Mouse (Mus musculus) bone marrow macrophage, adult 2 months (primary cell): ENCODE data around the gene Gm10377. TPM values are rescaled to one million over a fixed set of nuclear protein-coding genes. Genes with fewer than 3 reads are reported as not detected.
"Not testable (repeated sequence)": the region's sequence is repeated elsewhere in the genome, so short reads cannot be mapped to it uniquely, and the experiment has no call there.

ENCODE experiments used
- H3K27ac ChIP-seq: 2 replicates; pipeline ENCODE4 v1.5.1; 2012; ENCODE audit warnings: low read depth, low read length; ENCODE audit not compliant: insufficient read depth
- H3K4me1 ChIP-seq: 2 replicates; pipeline ENCODE4 v1.6.1; 2012; ENCODE audit warnings: low read length; ENCODE audit not compliant: control insufficient read depth, insufficient read depth
- H3K4me3 ChIP-seq: 2 replicates; pipeline ENCODE4 v1.5.1; 2012; ENCODE audit warnings: mild to moderate bottlenecking, low read length, moderate library complexity; ENCODE audit not compliant: insufficient read depth
- polyA plus RNA-seq: library from polyadenylated mRNA; stranded (reverse); fragments of >200 nt; gene quantifications from 2 replicates; pipeline ENCODE4 v1.2.4, GENCODE M21; 2012; ENCODE audit not compliant: missing spikeins, insufficient read depth, insufficient read length

Gene Gm10377
- not detected in 2 replicates for polyA plus RNA-seq

- H3K27ac ChIP-seq, H3K4me1 ChIP-seq, H3K4me3 ChIP-seq: not testable (repeated sequence)
Observed at GRCm38 (mm10) chr14:42797887-42798286, at the start of gene Gm10377. TSS of gene Gm10377 (minus strand) at chr14:42797987.

GRCm38 (mm10) chr14:42768721-42769120, 29.1 kb downstream of the Gm10377 start, which contains the start of gene Gm3015:
TSS of gene Gm3015 (minus strand) at chr14:42768821.
- H3K4me1 ChIP-seq, H3K27ac ChIP-seq, H3K4me3 ChIP-seq: not testable (repeated sequence)

Other genes starting within 250 kb of the Gm10377 start
- not detected in 2 replicates for gene Gm17124, start 198.1 kb downstream of the Gm10377 start, polyA plus RNA-seq
- gene Gm3633, start 156.1 kb downstream of the Gm10377 start, polyA plus RNA-seq, result not detected in 2 replicates
- not detected in 2 replicates for gene Gm10378, start 142.0 kb downstream of the Gm10377 start, polyA plus RNA-seq
- not detected in 2 replicates for gene Gm3015, start 29.2 kb downstream of the Gm10377 start, polyA plus RNA-seq
- gene Gm21977, start 55.5 kb upstream of the Gm10377 start, polyA plus RNA-seq, result not detected in 2 replicates
- gene Gm8082, start 195.6 kb upstream of the Gm10377 start, polyA plus RNA-seq, result not detected in 2 replicates
- not detected in 2 replicates for gene Gm10376, start 217.6 kb upstream of the Gm10377 start, polyA plus RNA-seq